ENCODE assay signal across 12 mouse cellular contexts in the genomic region with DNA sequence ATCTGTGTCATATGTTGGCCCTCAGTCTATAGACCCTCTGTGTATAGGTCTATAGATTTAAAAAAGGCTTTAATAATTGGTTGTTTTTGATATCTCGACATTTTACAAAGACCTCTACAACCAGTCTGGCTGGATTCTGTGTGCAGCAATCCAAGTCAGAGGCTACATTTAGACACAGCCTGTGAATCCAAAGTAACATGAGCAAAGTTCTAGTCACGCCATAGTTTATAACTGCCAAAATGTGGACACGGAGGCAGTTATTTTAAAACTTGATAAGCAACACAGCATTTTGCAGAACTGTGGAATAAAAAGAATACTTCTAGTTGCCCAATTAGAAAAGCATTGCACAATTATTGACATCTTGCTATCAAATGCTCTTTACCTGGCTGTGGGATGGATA.
"Had no signal": no experiment of that assay in that cellular context is flagged by ENCODE, and none has a peak within 500 bp of the region (broad histone marks: within the 10 kb centered on the region; RNA-seq: fewer than 3 reads in every experiment).

No protein-coding gene starts in this region.

- DNase-seq: kidney, adult 18-20 months; kidney, adult 9 months; kidney, postnatal 14 days; kidney, postnatal 4 days; liver, embryonic 13.5 days; lung, adult 2 months; lung, postnatal 14 days; lung, postnatal 4 days; midbrain, embryonic 14.5 days; thymus, postnatal 25 days had no signal

- ATAC-seq: intestine, embryonic 16.5 days had no signal

- H3K27ac ChIP-seq: liver, embryonic 13.5 days; stomach, postnatal 0 days had no signal

- H3K4me3 ChIP-seq: liver, embryonic 13.5 days had no signal
